ENCODE assay signal across 25 mouse cellular contexts in the genomic region with DNA sequence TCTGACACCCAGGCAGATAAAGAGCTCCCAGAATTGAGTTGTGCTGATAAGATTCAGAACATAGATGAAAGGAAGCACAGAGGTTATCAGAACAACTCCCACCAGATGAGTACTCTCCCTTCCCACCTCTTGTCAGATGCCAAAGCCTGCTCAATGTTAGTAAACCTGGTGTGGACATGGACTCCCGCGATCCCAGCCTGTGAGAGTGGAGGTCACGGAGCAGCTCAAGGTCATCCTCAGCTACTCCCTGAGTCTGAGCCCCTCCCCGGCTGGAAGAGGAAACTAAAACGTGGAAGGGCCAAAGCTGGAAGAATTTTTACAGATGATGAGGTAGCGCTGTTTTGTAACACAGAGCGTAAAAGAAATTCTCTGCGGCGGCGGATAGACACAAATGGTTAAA.
DNase-seq lines count a peak whose midpoint lies in the region; ATAC-seq and TF ChIP-seq lines count a peak whose summit lies in the region.
"Had no signal": no experiment of that assay in that cellular context is flagged by ENCODE, and none has a peak within 500 bp of the region (broad histone marks: within the 10 kb centered on the region; RNA-seq: fewer than 3 reads in every experiment).

No protein-coding gene starts in this region.

- peaks cover 24% of the 10 kb centered on the region for H3K4me1 ChIP-seq in heart, embryonic 11.5 days (ENCODE audit: control insufficient read depth, insufficient read depth, low read length)
- H3K4me1 ChIP-seq in intestine, embryonic 15.5 days (replicated peaks) = no peaks in the 10 kb centered on the region
- no peaks in the 10 kb centered on the region for H3K4me1 ChIP-seq in intestine, postnatal 0 days (replicated peaks; ENCODE audit: control insufficient read depth, insufficient read depth, low read length)
- peaks cover 31 to 40% of the 10 kb centered on the region in 2 experiments for H3K4me1 ChIP-seq in MEL (ENCODE audit: control insufficient read depth in 1 of 2, insufficient read depth in 2 of 2, low read length in 2 of 2)
- H3K4me1 ChIP-seq: stomach, embryonic 15.5 days had no signal

- no peak overlapping the region for H3K4me3 ChIP-seq in heart, embryonic 11.5 days (ENCODE audit: low read depth, low read length)
- H3K4me3 ChIP-seq in intestine, embryonic 15.5 days (replicated peaks) = no peak overlapping the region
- H3K4me3 ChIP-seq in intestine, postnatal 0 days (ENCODE audit: low read depth, low read length) = no peak overlapping the region
- H3K4me3 ChIP-seq in MEL (ENCODE audit: control insufficient read depth in 1 of 2, insufficient read depth in 1 of 2, low read depth in 2 of 2, low read length in 2 of 2) = no peak overlapping the region
- H3K4me3 ChIP-seq: embryonic facial prominence, embryonic 13.5 days; erythroblast, embryonic 14.5 days; forebrain, embryonic 13.5 days; gastrocnemius, adult 2 months; limb, embryonic 13.5 days; liver, embryonic 12.5 days; midbrain, embryonic 10.5 days; stomach, embryonic 15.5 days had no signal

- 0 out of 2 replicates have a peak, but pooled peaks have one; percentile 57 for ATAC-seq in heart, embryonic 11.5 days (replicated peaks; ENCODE audit: insufficient number of reproducible peaks, low FRiP score, low TSS enrichment)
- ATAC-seq in intestine, embryonic 15.5 days = peak; percentile 9; the same call in 1 of the 2 replicates
- no peak; the same call in 1 of the 2 replicates for ATAC-seq in intestine, postnatal 0 days
- ATAC-seq: forebrain, embryonic 13.5 days; hindbrain, postnatal 0 days; liver, embryonic 12.5 days had no signal

- H3K27me3 ChIP-seq in heart, embryonic 11.5 days (ENCODE audit: control insufficient read depth, insufficient read depth, low read length) = no peaks in the 10 kb centered on the region
- no peaks in the 10 kb centered on the region for H3K27me3 ChIP-seq in intestine, embryonic 15.5 days (replicated peaks)
- H3K27me3 ChIP-seq in intestine, postnatal 0 days (replicated peaks; ENCODE audit: control insufficient read depth, insufficient read depth, low read length) = no peaks in the 10 kb centered on the region
- no peaks in the 10 kb centered on the region for H3K27me3 ChIP-seq in MEL (ENCODE audit: control insufficient read depth in 1 of 2, insufficient read depth in 2 of 2, low read length in 2 of 2)
- H3K27me3 ChIP-seq: CH12.LX; embryonic facial prominence, embryonic 13.5 days; forebrain, embryonic 13.5 days; limb, embryonic 13.5 days; liver, embryonic 12.5 days; stomach, embryonic 15.5 days had no signal

- DNase-seq in heart, postnatal 25 days (ENCODE audit: low spot score) = no peak
- DNase-seq in MEL (ENCODE audit: low read depth, low spot score) = no peak
- DNase-seq in testis, postnatal 10 days (ENCODE audit: low spot score) = peak; percentile 53
- no peak for DNase-seq in retina, postnatal 1 day
- DNase-seq: adrenal gland, postnatal 36 days; cerebellum, postnatal 10 days; gastrocnemius, adult 2 months; kidney, adult 11 months; layer of hippocampus, adult 9-11 months; lung, adult 18-20 months; lung, postnatal 10 days; thymus, adult 2 months; thymus, postnatal 4 days had no signal

- intact Hi-C loops in heart, postnatal 25 days (cut with DNase I) = no loop called here

- peak in 1 of 2 experiments; percentile 33; a peak in 1 of 4 replicates for TF ChIP-seq EP300 in MEL (IDR thresholded peaks at IDR 0.05; ENCODE audit: low read depth in 1 of 2, low read length in 2 of 2)

- TF ChIP-seq RAD21 in MEL (IDR thresholded peaks at IDR 0.05; ENCODE audit: low read depth, low read length) = no peak

- peaks cover 6% of the 10 kb centered on the region; the same call in 1 of the 2 replicates for H3K36me3 ChIP-seq in heart, embryonic 11.5 days (ENCODE audit: control insufficient read depth, insufficient read depth, low read length)
- H3K36me3 ChIP-seq in intestine, embryonic 15.5 days = no peaks in the 10 kb centered on the region
- peaks cover 35% of the 10 kb centered on the region for H3K36me3 ChIP-seq in intestine, postnatal 0 days (ENCODE audit: control insufficient read depth, insufficient read depth)
- peaks cover 3 to 39% of the 10 kb centered on the region in 2 experiments for H3K36me3 ChIP-seq in MEL (ENCODE audit: control insufficient read depth in 1 of 2, insufficient read depth in 2 of 2, low read length in 2 of 2)
- H3K36me3 ChIP-seq: liver, embryonic 12.5 days had no signal

- no peak for TF ChIP-seq POLR2A in MEL (IDR thresholded peaks at IDR 0.05; ENCODE audit: control insufficient read depth in 1 of 2, insufficient read depth in 1 of 2, low read depth in 1 of 2, low read length in 2 of 2, poor library complexity in 1 of 2)

- H3K27ac ChIP-seq in heart, embryonic 11.5 days (ENCODE audit: low read depth, low read length) = 0 out of 2 replicates have a peak overlapping the region, but pooled peaks have one; percentile 46
- no peak overlapping the region for H3K27ac ChIP-seq in intestine, embryonic 15.5 days
- H3K27ac ChIP-seq in intestine, postnatal 0 days (ENCODE audit: low read depth, low read length) = no peak overlapping the region
- H3K27ac ChIP-seq in MEL (ENCODE audit: control insufficient read depth, low read depth, low read length) = peak overlapping the region; percentile 64
- H3K27ac ChIP-seq: embryonic facial prominence, embryonic 13.5 days; forebrain, embryonic 13.5 days; gastrocnemius, adult 2 months; hindbrain, postnatal 0 days; limb, embryonic 13.5 days; liver, embryonic 12.5 days; midbrain, embryonic 10.5 days; stomach, embryonic 15.5 days had no signal

- no peaks in the 10 kb centered on the region for H3K9me3 ChIP-seq in heart, embryonic 11.5 days (replicated peaks; ENCODE audit: control insufficient read depth, low read length)
- no peaks in the 10 kb centered on the region for H3K9me3 ChIP-seq in intestine, embryonic 15.5 days
- H3K9me3 ChIP-seq in intestine, postnatal 0 days (ENCODE audit: control insufficient read depth) = no peaks in the 10 kb centered on the region
- no peaks in the 10 kb centered on the region for H3K9me3 ChIP-seq in MEL (replicated peaks; ENCODE audit: insufficient read depth, low read length)
- H3K9me3 ChIP-seq: embryonic facial prominence, embryonic 13.5 days; forebrain, embryonic 13.5 days; limb, embryonic 13.5 days; liver, embryonic 12.5 days; midbrain, embryonic 10.5 days; stomach, embryonic 15.5 days had no signal

- no peak overlapping the region for H3K4me2 ChIP-seq in heart, embryonic 11.5 days
- no peak overlapping the region for H3K4me2 ChIP-seq in intestine, embryonic 15.5 days (replicated peaks)
- no peak overlapping the region for H3K4me2 ChIP-seq in intestine, postnatal 0 days (replicated peaks; ENCODE audit: low read depth)
- H3K4me2 ChIP-seq: embryonic facial prominence, embryonic 13.5 days; forebrain, embryonic 13.5 days; limb, embryonic 13.5 days; liver, embryonic 12.5 days; stomach, embryonic 15.5 days had no signal

- 59% methylated on average over 10 of the region's 10 CpGs for WGBS in heart, embryonic 11.5 days (ENCODE audit: insufficient replicate concordance)
- 65% methylated on average over 10 of the region's 10 CpGs for WGBS in intestine, embryonic 15.5 days
- 69% methylated on average over 10 of the region's 10 CpGs for WGBS in intestine, postnatal 0 days

- no peak for TF ChIP-seq CTCF in intestine, postnatal 0 days (IDR thresholded peaks at IDR 0.05; ENCODE audit: low read depth)
- TF ChIP-seq CTCF in MEL (IDR thresholded peaks at IDR 0.05 in 2 of 3, conservative IDR thresholded peaks at IDR 0.05 in 1 of 3; ENCODE audit: control insufficient read depth in 1 of 3, insufficient read depth in 1 of 3, low read depth in 2 of 3, low read length in 3 of 3, poor library complexity in 1 of 3, severe bottlenecking in 1 of 3) = no peak

- no peak overlapping the region for H3K9ac ChIP-seq in heart, embryonic 11.5 days (ENCODE audit: low read depth, low read length)
- H3K9ac ChIP-seq in intestine, embryonic 15.5 days = no peak overlapping the region
- no peak overlapping the region for H3K9ac ChIP-seq in intestine, postnatal 0 days (ENCODE audit: low read depth, low read length)
- H3K9ac ChIP-seq in MEL (ENCODE audit: control insufficient read depth, low read depth, low read length, poor library complexity, severe bottlenecking) = no peak overlapping the region
- H3K9ac ChIP-seq: embryonic facial prominence, embryonic 13.5 days; forebrain, embryonic 13.5 days; limb, embryonic 13.5 days; liver, embryonic 12.5 days; stomach, embryonic 15.5 days had no signal

- H3K79me2 ChIP-seq in MEL (ENCODE audit: control insufficient read depth, insufficient read depth, low read length, poor library complexity) = peaks cover 8% of the 10 kb centered on the region

TF ChIP-seq in MEL, 35 proteins besides CTCF, POLR2A, EP300 and RAD21:
- peak; percentile 36; the same call in 1 of the 2 replicates for TF ChIP-seq TCF12 (IDR thresholded peaks at IDR 0.05; ENCODE audit: low read depth, low read length)
- peak; percentile 48; the same call in 1 of the 2 replicates for TF ChIP-seq ETS1 (IDR thresholded peaks at IDR 0.05; ENCODE audit: low read depth, low read length)
- TF ChIP-seq MYC (IDR thresholded peaks at IDR 0.05; ENCODE audit: low read depth, low read length) = no peak
- TF ChIP-seq TBP (IDR thresholded peaks at IDR 0.05; ENCODE audit: low read depth, low read length) = no peak
- no peak for TF ChIP-seq USF2 (IDR thresholded peaks at IDR 0.05; ENCODE audit: borderline replicate concordance in 1 of 2, insufficient read depth in 1 of 2, low read depth in 1 of 2, low read length in 2 of 2)
- no peak for TF ChIP-seq POLR2AphosphoS2 (IDR thresholded peaks at IDR 0.05; ENCODE audit: low read length)
- peak; percentile 69 for TF ChIP-seq GATA1 (IDR thresholded peaks at IDR 0.05; ENCODE audit: low read depth, low read length)
- no peak for TF ChIP-seq ZC3H11A (IDR thresholded peaks at IDR 0.05; ENCODE audit: low read depth, low read length)
- no peak for TF ChIP-seq MAX (IDR thresholded peaks at IDR 0.05; ENCODE audit: low read length)
- no peak for TF ChIP-seq USF1 (IDR thresholded peaks at IDR 0.05; ENCODE audit: low read depth, low read length)
- no peak for TF ChIP-seq NELFE (IDR thresholded peaks at IDR 0.05; ENCODE audit: low read depth, low read length)
- TF ChIP-seq ZNF384 (IDR thresholded peaks at IDR 0.05; ENCODE audit: low read depth, low read length) = no peak
- TF ChIP-seq KAT2A (conservative IDR thresholded peaks at IDR 0.05; ENCODE audit: low read depth, low read length) = no peak
- no peak for TF ChIP-seq TAL1 (IDR thresholded peaks at IDR 0.05; ENCODE audit: low read length)
- TF ChIP-seq CHD2 (IDR thresholded peaks at IDR 0.05; ENCODE audit: low read length) = no peak
TF ChIP-seq in MEL: peak in this region for 3.

Comparison
In these comparisons a context has a peak if more than half of its experiments do, and no peak if none do; other contexts are left out.
1. H3K27ac ChIP-seq: peak in heart, embryonic 11.5 days (single experiment) and MEL (single experiment); none in intestine, embryonic 15.5 days (single experiment) and intestine, postnatal 0 days (single experiment).